Mouse (Mus musculus) kidney, postnatal 0 days (tissue): Measurements from ENCODE around the gene Gatad2b. TPM values are rescaled to one million over a fixed set of nuclear protein-coding genes. Genes with fewer than 3 reads are reported as not detected.

Experiments used
- ATAC-seq: fragments of 200-750 bp; cut with Nextera tagmentation; replicated peaks from 2 replicates; pipeline ENCODE4 v1.8.0; 2017; ENCODE audit warnings: low read depth, moderate number of reproducible peaks, moderate TSS enrichment, moderate library complexity; ENCODE audit not compliant: low FRiP score
- DNase-seq: peaks from one replicate; pipeline ENCODE4 v3.0.0-alpha.2; 2016; ENCODE audit warnings: low spot score
- H3K27ac ChIP-seq: fragments of 300-500 bp; sonication (generic); 2 replicates; pipeline ENCODE4 v1.5.1; 2014; ENCODE audit warnings: mild to moderate bottlenecking
- H3K27me3 ChIP-seq: fragments of 300-500 bp; sonication (generic); 2 replicates; pipeline ENCODE4 v1.6.1; 2014; ENCODE audit warnings: low read length, mixed read lengths; ENCODE audit not compliant: insufficient read depth
- H3K36me3 ChIP-seq: fragments of 300-500 bp; sonication (generic); 2 replicates; pipeline ENCODE4 v1.6.1; 2014; ENCODE audit warnings: low read length, mixed read lengths; ENCODE audit not compliant: insufficient read depth
- H3K4me1 ChIP-seq: fragments of 300-500 bp; sonication (generic); replicated peaks from 2 replicates; pipeline ENCODE4 v1.6.1; 2014; ENCODE audit warnings: antibody characterized with exemption, low read length, mixed read lengths; ENCODE audit not compliant: insufficient read depth
- H3K4me2 ChIP-seq: fragments of 300-500 bp; sonication (generic); 2 replicates; pipeline ENCODE4 v1.6.1; 2014; ENCODE audit warnings: mild to moderate bottlenecking, low read length, moderate library complexity, mixed read lengths
- H3K4me3 ChIP-seq: fragments of 300-500 bp; sonication (generic); replicated peaks from 2 replicates; pipeline ENCODE4 v1.5.1; 2014; ENCODE audit warnings: low read depth, low read length
- H3K9ac ChIP-seq: fragments of 300-500 bp; sonication (generic); 2 replicates; pipeline ENCODE4 v1.6.1; 2014; ENCODE audit warnings: low read depth, low read length
- H3K9me3 ChIP-seq: fragments of 300-500 bp; sonication (generic); replicated peaks from 2 replicates; pipeline ENCODE4 v1.6.1; 2016; ENCODE audit warnings: low read length, inconsistent platforms, mixed read lengths
- CTCF ChIP-seq: IDR thresholded peaks from 2 replicates; pipeline ENCODE4 v1.5.1; 2016; ENCODE audit warnings: antibody characterized with exemption, low read depth, mild to moderate bottlenecking, moderate library complexity
- WGBS: fragments of 180-500 bp; shearing (Covaris S2); extraction: QIAGEN DNeasy Blood & Tissue Kit; methylation state at CpG from one replicate; pipeline ENCODE4 v1.1.7; 2014; 5-methylcytosine and 5-hydroxymethylcytosine counted together
- polyA plus RNA-seq: library from polyadenylated mRNA; unstranded; fragments of >200 nt; fragmentation: Nextera tagmentation; extraction: Ambion mirVana; gene quantifications from 2 replicates; pipeline ENCODE4 v1.2.1, GENCODE M21; 2015

Gatad2b gene
- polyA plus RNA-seq, 1 experiment from 2014 or later: 8.1 TPM

- 94% methylated on average over 22 of the region's 22 CpGs for WGBS
- Histone ChIP-seq H3K27me3 (no peaks in the 10 kb centered on the region), H3K4me1 (no peaks in the 10 kb centered on the region), H3K9ac (no peak overlapping the region), H3K4me3 (no peak overlapping the region), H3K36me3 (peaks cover 27% of the 10 kb centered on the region), H3K27ac (no peak overlapping the region), H3K4me2 (no peak overlapping the region), H3K9me3 (no peaks in the 10 kb centered on the region)
- no peak for ATAC-seq
- TF ChIP-seq CTCF: no peak
- no peak for DNase-seq
Observed at GRCm38 (mm10) chr3:90273855-90274254, 19.1 kb upstream of the Gatad2b start.

GRCm38 (mm10) chr3:90275286-90275685, 17.7 kb upstream of the Gatad2b start:
- Histone ChIP-seq H3K27ac (no peak overlapping the region), H3K27me3 (no peaks in the 10 kb centered on the region), H3K4me3 (no peak overlapping the region), H3K4me2 (no peak overlapping the region), H3K9ac (no peak overlapping the region), H3K4me1 (no peaks in the 10 kb centered on the region), H3K9me3 (no peaks in the 10 kb centered on the region), H3K36me3 (peaks cover 37% of the 10 kb centered on the region)
- no peak for ATAC-seq
- no peak for TF ChIP-seq CTCF
- whole genome bisulfite sequencing: 87% methylated on average over 11 of the region's 11 CpGs
- DNase-seq: no peak

GRCm38 (mm10) chr3:90276858-90277257, 16.1 kb upstream of the Gatad2b start:
- H3K4me1 ChIP-seq: no peaks in the 10 kb centered on the region
- WGBS: 52% methylated on average over 16 of the region's 16 CpGs
- ATAC-seq (no peak), DNase-seq (no peak)
- no peak overlapping the region for H3K27ac ChIP-seq
- no peak for TF ChIP-seq CTCF
- H3K27me3 ChIP-seq: no peaks in the 10 kb centered on the region
- H3K4me3 ChIP-seq: no peak overlapping the region
- no peaks in the 10 kb centered on the region for H3K9me3 ChIP-seq
- H3K4me2 ChIP-seq: no peak overlapping the region
- no peak overlapping the region for H3K9ac ChIP-seq
- peaks cover 37% of the 10 kb centered on the region for H3K36me3 ChIP-seq

- no peak overlapping the region for H3K4me3 ChIP-seq
- DNase-seq (no peak), ATAC-seq (no peak; the same call in 1 of the 2 replicates)
- no peak overlapping the region for H3K9ac ChIP-seq
- TF ChIP-seq CTCF: no peak
- H3K4me1 ChIP-seq: no peaks in the 10 kb centered on the region
- no peaks in the 10 kb centered on the region for H3K9me3 ChIP-seq
- H3K4me2 ChIP-seq: no peak overlapping the region
- 91% methylated on average over 9 of the region's 9 CpGs for WGBS
- no peak overlapping the region for H3K27ac ChIP-seq
- peaks cover 30% of the 10 kb centered on the region for H3K36me3 ChIP-seq
- no peaks in the 10 kb centered on the region for H3K27me3 ChIP-seq
Observed at GRCm38 (mm10) chr3:90277793-90278192, 15.2 kb upstream of the Gatad2b start.

- Histone ChIP-seq H3K4me3 (no peak overlapping the region), H3K4me1 (no peaks in the 10 kb centered on the region), H3K9ac (no peak overlapping the region), H3K4me2 (no peak overlapping the region), H3K27ac (no peak overlapping the region), H3K27me3 (no peaks in the 10 kb centered on the region), H3K9me3 (no peaks in the 10 kb centered on the region), H3K36me3 (peaks cover 29% of the 10 kb centered on the region)
- no peak for ATAC-seq
- 96% methylated on average over 10 of the region's 10 CpGs for WGBS
- DNase-seq: no peak
- no peak for TF ChIP-seq CTCF
Observed at GRCm38 (mm10) chr3:90278211-90278610, 14.8 kb upstream of the Gatad2b start.

GRCm38 (mm10) chr3:90279216-90279615, 13.8 kb upstream of the Gatad2b start:
- DNase-seq: no peak
- Histone ChIP-seq H3K9me3 (no peaks in the 10 kb centered on the region), H3K4me1 (no peaks in the 10 kb centered on the region), H3K27ac (no peak overlapping the region), H3K9ac (no peak overlapping the region), H3K4me2 (no peak overlapping the region), H3K4me3 (no peak overlapping the region), H3K27me3 (no peaks in the 10 kb centered on the region), H3K36me3 (peaks cover 23% of the 10 kb centered on the region)
- ATAC-seq: no peak
- WGBS: 95% methylated on average over 9 of the region's 9 CpGs
- TF ChIP-seq CTCF: no peak

GRCm38 (mm10) chr3:90279743-90280142, 13.2 kb upstream of the Gatad2b start:
- H3K27ac ChIP-seq: no peak overlapping the region
- peaks cover 23% of the 10 kb centered on the region for H3K36me3 ChIP-seq
- DNase-seq (no peak), ATAC-seq (no peak)
- H3K4me3 ChIP-seq: no peak overlapping the region
- H3K9ac ChIP-seq: no peak overlapping the region
- no peaks in the 10 kb centered on the region for H3K4me1 ChIP-seq
- no peaks in the 10 kb centered on the region for H3K9me3 ChIP-seq
- no peaks in the 10 kb centered on the region for H3K27me3 ChIP-seq
- no peak overlapping the region for H3K4me2 ChIP-seq
- WGBS: 96% methylated on average over 7 of the region's 7 CpGs
- no peak for TF ChIP-seq CTCF
